Mouse (Mus musculus): ENCODE results near the gene Vps11.
"Not testable (repeated sequence)": the region's sequence is repeated elsewhere in the genome, so short reads cannot be mapped to it uniquely, and the experiment has no call there.

The Vps11 gene

DNA sequence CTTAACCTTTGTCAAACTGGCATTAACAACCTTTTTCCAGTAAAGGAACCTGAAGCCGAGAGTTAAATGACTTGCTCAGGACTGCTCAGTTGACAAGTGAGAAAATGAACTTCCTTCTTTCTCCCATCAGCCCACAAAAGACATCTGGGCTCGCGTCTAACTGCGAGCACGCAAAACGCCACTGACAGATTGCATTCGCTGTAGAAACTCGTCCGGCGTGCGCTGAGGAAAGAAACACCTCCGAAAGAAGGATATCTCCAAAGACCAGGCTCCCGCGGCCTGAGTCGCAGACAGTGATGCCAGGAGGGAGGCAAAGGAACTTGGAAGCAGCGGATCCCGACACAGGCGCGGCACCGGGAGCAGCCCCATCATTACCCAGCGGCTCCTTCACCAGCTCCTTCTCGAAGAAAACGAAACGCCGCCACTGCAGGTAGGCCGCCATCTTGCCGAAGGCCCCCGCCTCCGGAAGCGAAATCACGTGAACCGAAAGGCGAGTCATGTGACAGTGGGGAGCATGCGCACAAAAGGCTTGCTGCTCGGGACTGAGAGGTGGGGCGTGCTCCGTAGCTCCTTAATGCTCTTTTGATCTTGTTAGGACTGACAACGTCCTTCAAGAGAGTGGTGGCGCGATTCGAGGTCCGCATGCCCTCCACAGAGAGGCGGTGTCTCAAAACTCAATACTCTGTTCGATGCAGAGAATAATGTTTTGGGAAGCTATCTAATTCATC lies at the start of gene Vps11:
Gene Vps11 (minus strand): TSS at position 481 of the 728 bp plus-strand sequence.
- DNase-seq (ENCODE audit: low spot score) = peak; percentile 90

DNA sequence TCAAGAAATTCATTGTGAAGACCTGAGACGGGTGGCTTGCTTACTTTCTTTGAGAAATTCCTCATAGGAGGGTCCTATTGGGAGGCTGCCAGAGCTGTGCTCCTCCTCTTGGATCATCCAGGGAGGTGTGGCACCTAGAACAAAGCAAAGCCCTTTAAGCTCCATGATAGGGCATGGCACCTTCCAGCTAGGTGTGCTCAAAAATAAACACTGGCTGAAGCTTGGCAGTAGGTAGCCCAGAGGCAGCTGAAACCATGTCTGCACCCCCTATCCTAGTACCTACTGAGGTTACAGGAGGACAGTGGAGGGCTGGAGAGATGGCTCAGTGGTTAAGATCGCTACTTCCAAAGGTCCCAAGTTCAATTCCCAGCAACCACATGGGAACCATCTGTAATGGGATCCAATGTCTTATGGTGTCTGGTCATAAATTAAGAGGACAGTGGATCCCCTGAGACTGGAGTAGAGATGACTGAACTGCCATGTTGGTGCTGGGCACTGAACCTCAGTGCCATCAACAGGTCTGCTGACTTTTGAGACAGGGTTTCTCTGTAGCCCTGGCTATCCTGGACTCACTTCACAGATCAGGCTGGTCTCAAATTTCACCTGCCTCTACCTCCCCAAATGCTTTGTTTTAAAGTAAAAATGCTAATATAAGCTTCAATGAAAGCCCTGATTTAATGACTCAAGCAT lies 49.3 kb upstream of the Vps11 start:
- DNase-seq (ENCODE audit: low spot score) = no peak

- DNase-seq (ENCODE audit: low spot score) = not testable (repeated sequence)
Measured at GRCm38 (mm10) chr9:44408693-44409092, 47.2 kb upstream of the Vps11 start.

GRCm38 (mm10) chr9:44407752-44408097 lies 46.3 kb upstream of the Vps11 start:
- DNase-seq (ENCODE audit: low spot score) = no peak

- peak; percentile 90 for DNase-seq (ENCODE audit: low spot score)
Measured at GRCm38 (mm10) chr9:44406906-44407751, 45.7 kb upstream of the Vps11 start, which contains the start of the genes Rps25 and Trappc4. Rps25 (plus strand) TSS chr9:44407139. Trappc4 (minus strand) TSS chr9:44407600.

GRCm38 (mm10) chr9:44405011-44405410 lies 43.5 kb upstream of the Vps11 start:
- DNase-seq (ENCODE audit: low spot score) = no peak

GRCm38 (mm10) chr9:44401081-44401480 lies 39.6 kb upstream of the Vps11 start:
- DNase-seq (ENCODE audit: low spot score) = no peak

DNA sequence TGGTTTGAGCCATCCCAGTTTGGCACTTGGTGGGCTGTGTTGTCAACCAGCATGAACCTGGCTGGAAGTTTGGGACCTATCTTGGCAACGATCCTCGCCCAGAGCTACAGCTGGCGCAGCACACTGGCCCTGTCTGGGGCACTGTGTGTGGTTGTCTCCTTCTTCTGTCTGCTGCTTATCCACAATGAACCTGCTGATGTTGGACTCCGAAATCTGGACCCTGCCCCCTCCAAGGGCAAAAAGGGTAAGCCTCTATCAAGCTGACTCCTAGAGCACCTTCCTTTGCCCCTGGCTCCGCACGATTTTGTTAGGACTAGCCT lies 38.3 kb upstream of the Vps11 start:
- no peak for DNase-seq (ENCODE audit: low spot score)

DNA sequence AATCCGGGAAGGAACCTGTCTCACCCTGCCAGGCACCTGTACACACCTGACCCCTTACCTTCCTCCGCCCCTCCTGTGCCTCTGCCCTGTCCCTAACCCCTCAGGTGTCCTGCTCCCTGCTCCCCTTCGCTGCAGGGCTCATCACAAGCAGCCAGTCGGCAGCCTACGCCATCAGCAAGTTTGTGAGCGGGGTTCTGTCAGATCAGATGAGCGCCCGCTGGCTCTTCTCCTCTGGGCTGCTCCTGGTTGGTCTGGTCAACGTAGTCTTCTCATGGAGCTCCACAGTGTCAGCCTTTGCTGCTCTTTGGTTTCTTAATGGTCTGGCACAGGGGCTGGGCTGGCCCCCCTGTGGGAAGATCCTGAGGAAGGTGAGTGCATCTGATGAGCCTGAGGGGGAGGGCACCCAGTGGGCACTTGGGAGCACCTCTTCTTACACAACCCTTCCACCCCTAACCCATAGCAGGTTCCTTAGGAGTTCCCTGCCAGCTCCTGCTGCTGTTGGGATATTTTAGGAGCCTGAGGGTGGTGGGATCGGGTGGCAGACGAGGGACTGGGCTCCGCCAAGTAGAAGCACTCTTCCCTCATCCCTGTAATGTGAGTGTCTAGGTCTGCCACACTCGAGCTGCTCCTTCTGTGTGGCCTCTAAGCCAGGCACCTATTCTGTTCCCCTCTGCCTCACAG lies 37.8 kb upstream of the Vps11 start:
- DNase-seq (ENCODE audit: low spot score) = no peak

GRCm38 (mm10) chr9:44398551-44398950 lies 37.1 kb upstream of the Vps11 start:
- no peak for DNase-seq (ENCODE audit: low spot score)

- DNase-seq (ENCODE audit: low spot score) = no peak
Measured at GRCm38 (mm10) chr9:44398087-44398486, 36.6 kb upstream of the Vps11 start.

DNA sequence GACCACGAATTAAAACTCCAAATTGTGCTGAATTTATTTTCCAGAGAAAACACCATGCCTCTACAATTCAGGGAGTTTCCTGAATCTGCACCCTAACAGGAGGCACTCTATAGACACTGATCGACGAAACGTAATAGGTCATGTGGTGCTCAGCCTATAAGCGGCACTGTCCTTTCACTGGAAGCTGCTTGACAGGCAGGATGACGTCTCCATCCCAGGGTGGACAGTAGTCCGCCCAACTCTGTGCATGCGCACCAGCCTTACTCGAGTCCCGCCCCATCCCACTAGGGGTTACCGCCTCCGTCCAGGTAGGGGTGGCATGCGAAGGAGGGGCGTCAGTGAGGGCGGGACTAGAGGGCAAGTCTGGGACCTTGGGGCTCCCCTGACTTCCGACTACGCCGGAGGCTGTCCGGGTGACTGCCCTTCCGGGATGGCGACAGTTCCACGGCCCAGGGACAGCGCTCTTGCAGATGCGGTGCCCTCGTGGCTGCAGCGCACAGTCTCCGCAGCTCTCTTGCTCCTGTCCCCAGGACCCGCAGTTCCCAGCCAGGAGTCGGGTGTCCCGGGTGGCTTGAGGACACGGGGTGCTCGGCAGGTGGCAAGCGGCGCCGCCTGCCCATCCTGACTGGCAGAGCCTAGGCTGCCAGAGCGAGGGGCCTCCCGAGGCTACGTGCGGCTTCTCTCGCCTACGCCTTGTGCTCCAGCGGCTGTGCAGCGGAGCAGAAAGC lies 35.4 kb upstream of the Vps11 start, which contains the start of gene Slc37a4:
Gene Slc37a4 (plus strand): TSS at position 169 of the 728 bp plus-strand sequence.
- DNase-seq (ENCODE audit: low spot score) = peak; percentile 82

DNA sequence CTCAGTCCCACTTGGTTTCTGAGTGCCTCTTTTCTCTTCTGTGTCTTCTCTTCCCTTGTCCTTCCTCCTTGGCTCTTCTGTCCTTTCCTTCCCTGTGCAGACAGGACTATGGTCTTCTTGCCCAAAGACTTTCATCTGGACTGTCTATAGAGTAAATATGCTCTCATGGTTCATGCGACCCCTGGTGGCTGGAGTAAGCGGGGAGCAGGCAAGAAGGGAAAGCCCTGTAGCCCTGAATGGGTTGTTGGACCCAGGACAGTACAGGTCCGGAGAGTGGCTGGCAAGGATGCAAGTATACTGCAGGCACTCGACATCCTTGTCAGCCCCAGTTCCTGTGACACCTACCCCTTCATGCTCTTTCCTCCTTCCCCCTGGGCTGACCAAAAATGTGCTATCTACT lies 30.0 kb upstream of the Vps11 start:
- peak; percentile 63 for DNase-seq (ENCODE audit: low spot score)

- DNase-seq (ENCODE audit: low spot score) = no peak
Measured at GRCm38 (mm10) chr9:44389273-44389672, 27.8 kb upstream of the Vps11 start.

DNA sequence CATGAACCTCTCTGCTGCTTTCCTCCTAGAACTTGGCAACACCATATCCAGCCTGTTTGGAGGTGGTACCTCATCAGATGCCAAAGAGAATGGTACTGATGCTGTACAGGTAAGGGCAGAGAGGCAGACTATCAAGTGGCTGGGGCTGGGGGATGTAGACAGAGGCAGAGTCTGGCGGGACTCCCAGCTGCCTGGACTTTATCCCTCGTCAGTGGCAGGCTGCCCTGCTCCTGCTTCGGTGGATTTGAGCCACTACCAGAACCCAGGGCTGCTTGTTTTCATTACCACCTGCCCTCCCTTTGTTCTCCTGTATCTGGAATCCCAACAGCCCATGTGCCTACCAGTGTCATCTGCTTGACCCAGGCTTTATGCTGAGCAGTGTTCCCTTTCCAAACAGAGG lies 25.8 kb upstream of the Vps11 start:
- no peak for DNase-seq (ENCODE audit: low spot score)

DNA sequence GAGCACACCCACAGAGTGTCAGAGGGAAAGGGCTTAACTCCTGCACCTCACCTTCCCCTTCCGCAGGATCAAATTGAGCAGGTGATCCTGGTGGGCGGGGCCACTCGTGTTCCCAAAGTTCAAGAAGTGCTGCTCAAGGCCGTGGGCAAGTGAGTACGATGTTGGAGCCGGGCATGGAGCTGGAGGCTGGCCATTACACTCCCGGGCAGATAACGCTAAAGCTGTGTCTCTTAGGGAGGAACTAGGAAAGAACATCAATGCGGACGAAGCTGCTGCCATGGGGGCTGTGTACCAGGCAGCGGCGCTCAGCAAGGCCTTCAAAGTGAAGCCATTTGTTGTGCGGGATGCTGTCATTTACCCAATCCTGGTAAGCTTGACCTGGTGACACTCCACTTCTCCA lies 23.1 kb upstream of the Vps11 start:
- DNase-seq (ENCODE audit: low spot score) = no peak

DNA sequence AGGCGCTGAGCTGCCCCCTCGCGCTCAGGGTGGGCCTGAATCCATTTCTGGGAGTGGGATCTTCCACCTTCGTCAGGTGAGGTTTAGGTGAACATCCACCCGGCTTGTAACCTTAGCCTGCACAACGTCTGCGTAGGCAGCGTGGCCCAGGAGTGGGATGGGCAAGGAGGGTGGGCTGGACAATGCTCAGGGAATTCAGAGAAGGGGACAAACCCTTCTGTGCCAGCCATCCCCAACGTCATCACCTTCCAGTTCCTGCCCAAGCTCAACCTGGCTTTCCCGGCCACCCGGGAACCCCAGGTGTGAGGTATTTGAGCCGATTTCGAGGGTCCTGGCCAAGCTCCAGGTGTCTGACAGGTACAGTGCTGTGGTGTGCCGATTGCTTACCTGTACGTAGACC lies 18.4 kb upstream of the Vps11 start:
- no peak for DNase-seq (ENCODE audit: low spot score)

GRCm38 (mm10) chr9:44379054-44379834 lies 17.8 kb upstream of the Vps11 start, which contains the start of gene Hyou1:
Hyou1 (plus strand) TSS chr9:44379490.
- peak; percentile 100 for DNase-seq (ENCODE audit: low spot score)

GRCm38 (mm10) chr9:44378153-44378730 lies 16.8 kb upstream of the Vps11 start:
- no peak for DNase-seq (ENCODE audit: low spot score)

- not testable (repeated sequence) for DNase-seq (ENCODE audit: low spot score)
Measured at GRCm38 (mm10) chr9:44377335-44377734, 15.9 kb upstream of the Vps11 start.

All from spleen, adult 12 weeks (tissue).